Mouse (Mus musculus) MEL (cell line): ENCODE results near the gene Ccdc144b. TPM values are rescaled to one million over a fixed set of nuclear protein-coding genes. Genes with fewer than 3 reads are reported as not detected.

Source experiments
- DNase-seq: peaks from one replicate; pipeline ENCODE4 v3.0.0; 2011; ENCODE audit warnings: low read depth, low spot score
- H3K27ac ChIP-seq: 2 replicates; pipeline ENCODE4 v1.5.1; 2012; ENCODE audit warnings: low read depth, mild to moderate bottlenecking, control low read depth, low read length, moderate library complexity; ENCODE audit not compliant: control insufficient read depth
- H3K27me3 ChIP-seq, 2 experiments: fragments of 150-350 bp in 1 of 2; sonication (generic) in 1 of 2; 2 replicates each; pipeline ENCODE4 v1.6.1; 2012; ENCODE audit warnings: low read length in 2 of 2, mild to moderate bottlenecking in 2 of 2, improper control_type of control experiment in 1 of 2, moderate library complexity in 1 of 2; ENCODE audit not compliant: insufficient read depth in 2 of 2, control insufficient read depth in 1 of 2
- H3K36me3 ChIP-seq, 2 experiments: 2 replicates each; pipeline ENCODE4 v1.6.1; 2012 to 2014; ENCODE audit warnings: low read length in 2 of 2, improper control_type of control experiment in 1 of 2, inconsistent platforms in 1 of 2, mild to moderate bottlenecking in 1 of 2; ENCODE audit not compliant: insufficient read depth in 2 of 2, control insufficient read depth in 1 of 2
- H3K4me1 ChIP-seq, 2 experiments: fragments of 150-350 bp in 1 of 2; sonication (generic) in 1 of 2; 2 replicates each; pipeline ENCODE4 v1.6.1; 2012; ENCODE audit warnings: low read length in 2 of 2, improper control_type of control experiment in 1 of 2, mild to moderate bottlenecking in 1 of 2; ENCODE audit not compliant: insufficient read depth in 2 of 2, control insufficient read depth in 1 of 2
- H3K4me3 ChIP-seq, 2 experiments: fragments of 150-350 bp in 1 of 2; sonication (generic) in 1 of 2; 2 replicates each; pipeline ENCODE4 v1.5.1; 2012; ENCODE audit warnings: low read depth in 2 of 2, low read length in 2 of 2, mild to moderate bottlenecking in 2 of 2, moderate library complexity in 2 of 2, control low read depth in 1 of 2, improper control_type of control experiment in 1 of 2; ENCODE audit not compliant: control insufficient read depth in 1 of 2, insufficient read depth in 1 of 2
- H3K79me2 ChIP-seq: 2 replicates; pipeline ENCODE4 v1.6.1; 2012; ENCODE audit warnings: mild to moderate bottlenecking, low read length, moderate library complexity; ENCODE audit not compliant: control insufficient read depth, poor library complexity, insufficient read depth
- H3K9ac ChIP-seq: 2 replicates; pipeline ENCODE4 v1.6.1; 2012; ENCODE audit warnings: low read depth, mild to moderate bottlenecking, control low read depth, low read length, moderate library complexity; ENCODE audit not compliant: control insufficient read depth, poor library complexity, severe bottlenecking
- H3K9me3 ChIP-seq: fragments of 150-350 bp; sonication (generic); replicated peaks from 2 replicates; pipeline ENCODE4 v1.6.1; 2012; ENCODE audit warnings: mild to moderate bottlenecking, low read length, improper control_type of control experiment, moderate library complexity; ENCODE audit not compliant: insufficient read depth
- BHLHE40 ChIP-seq: IDR thresholded peaks from 2 replicates; pipeline ENCODE4 v1.6.1; 2012; ENCODE audit warnings: low read depth, mild to moderate bottlenecking, inconsistent platforms, low read length, improper control_type of control experiment, borderline replicate concordance
- CTCF ChIP-seq, 3 experiments: IDR thresholded peaks in 2 of 3; conservative IDR thresholded peaks in 1 of 3; 2 replicates each; pipeline ENCODE4 v1.5.1; 2011 to 2012; ENCODE audit warnings: low read length in 3 of 3, low read depth in 2 of 3, mild to moderate bottlenecking in 2 of 3, improper control_type of control experiment in 1 of 3, inconsistent platforms in 1 of 3, mixed read lengths in 1 of 3, moderate library complexity in 1 of 3; ENCODE audit not compliant: control insufficient read depth in 1 of 3, insufficient read depth in 1 of 3, poor library complexity in 1 of 3, severe bottlenecking in 1 of 3
- EP300 ChIP-seq, 2 experiments: IDR thresholded peaks; 2 replicates each; pipeline ENCODE4 v1.6.1; 2011; ENCODE audit warnings: improper control_type of control experiment in 2 of 2, low read length in 2 of 2, low read depth in 1 of 2, mild to moderate bottlenecking in 1 of 2
- GABPA ChIP-seq: IDR thresholded peaks from 2 replicates; pipeline ENCODE4 v1.6.1; 2012; ENCODE audit warnings: low read depth, mild to moderate bottlenecking, inconsistent platforms, low read length, improper control_type of control experiment, moderate library complexity
- GATA1 ChIP-seq: IDR thresholded peaks from 2 replicates; pipeline ENCODE4 v1.6.1; 2011; ENCODE audit warnings: low read depth, low read length, improper control_type of control experiment
- KAT2A ChIP-seq: conservative IDR thresholded peaks from 2 replicates; pipeline ENCODE4 v1.6.1; 2012; ENCODE audit warnings: low read depth, low read length, improper control_type of control experiment, inconsistent platforms
- MAFK ChIP-seq: IDR thresholded peaks from 2 replicates; pipeline ENCODE4 v1.6.1; 2011; ENCODE audit warnings: low read depth, mild to moderate bottlenecking, low read length, improper control_type of control experiment, borderline replicate concordance
- MEF2A ChIP-seq: IDR thresholded peaks from 2 replicates; pipeline ENCODE4 v1.6.1; 2014; ENCODE audit warnings: low read depth, mild to moderate bottlenecking, inconsistent platforms, low read length, improper control_type of control experiment; ENCODE audit not compliant: poor library complexity, insufficient replicate concordance, severe bottlenecking; ENCODE audit errors: extremely low read depth
- MYB ChIP-seq: IDR thresholded peaks from 2 replicates; pipeline ENCODE4 v1.6.1; 2011; ENCODE audit warnings: mild to moderate bottlenecking, low read depth, low read length, improper control_type of control experiment
- POLR2A ChIP-seq, 2 experiments: IDR thresholded peaks; 2 replicates each; pipeline ENCODE4 v1.6.1; 2011 to 2012; ENCODE audit warnings: low read length in 2 of 2, mild to moderate bottlenecking in 2 of 2, control low read depth in 1 of 2, improper control_type of control experiment in 1 of 2, low read depth in 1 of 2, moderate library complexity in 1 of 2; ENCODE audit not compliant: control insufficient read depth in 1 of 2, insufficient read depth in 1 of 2, poor library complexity in 1 of 2
- POLR2AphosphoS2 ChIP-seq: IDR thresholded peaks from 2 replicates; pipeline ENCODE4 v1.6.1; 2011; ENCODE audit warnings: low read length, improper control_type of control experiment
- RAD21 ChIP-seq: IDR thresholded peaks from 2 replicates; pipeline ENCODE4 v1.6.1; 2011; ENCODE audit warnings: mild to moderate bottlenecking, low read depth, low read length, improper control_type of control experiment
- RCOR1 ChIP-seq: IDR thresholded peaks from 2 replicates; pipeline ENCODE4 v1.6.1; 2012; ENCODE audit warnings: low read depth, mild to moderate bottlenecking, inconsistent platforms, low read length, improper control_type of control experiment
- SMC3 ChIP-seq: IDR thresholded peaks from 2 replicates; pipeline ENCODE4 v1.6.1; 2011; ENCODE audit warnings: low read depth, low read length, improper control_type of control experiment
- TBP ChIP-seq: IDR thresholded peaks from 2 replicates; pipeline ENCODE4 v1.8.0; 2011; ENCODE audit warnings: low read depth, low read length, improper control_type of control experiment
- TCF12 ChIP-seq: IDR thresholded peaks from 2 replicates; pipeline ENCODE4 v1.6.1; 2014; ENCODE audit warnings: low read depth, mild to moderate bottlenecking, inconsistent platforms, low read length, improper control_type of control experiment, moderate library complexity
- UBTF ChIP-seq: IDR thresholded peaks from 2 replicates; pipeline ENCODE4 v1.6.1; 2012; ENCODE audit warnings: low read depth, mild to moderate bottlenecking, inconsistent platforms, low read length, improper control_type of control experiment, moderate library complexity, borderline replicate concordance; ENCODE audit not compliant: insufficient read depth
- USF2 ChIP-seq, 2 experiments: IDR thresholded peaks; 2 replicates each; pipeline ENCODE4 v1.6.1; 2011 to 2012; ENCODE audit warnings: improper control_type of control experiment in 2 of 2, low read length in 2 of 2, borderline replicate concordance in 1 of 2, inconsistent platforms in 1 of 2, low read depth in 1 of 2, mild to moderate bottlenecking in 1 of 2; ENCODE audit not compliant: insufficient read depth in 1 of 2
- ZC3H11A ChIP-seq: IDR thresholded peaks from 2 replicates; pipeline ENCODE4 v1.6.1; 2012; ENCODE audit warnings: low read depth, mild to moderate bottlenecking, inconsistent platforms, low read length, improper control_type of control experiment
- ZMIZ1 ChIP-seq: IDR thresholded peaks from 2 replicates; pipeline ENCODE4 v1.6.1; 2012; ENCODE audit warnings: low read depth, mild to moderate bottlenecking, inconsistent platforms, low read length, improper control_type of control experiment, moderate library complexity
- polyA plus RNA-seq, 2 experiments: library from polyadenylated mRNA; stranded (reverse) in 1 of 2; unstranded in 1 of 2; fragments of >175 nt in 1 of 2; fragments of >200 nt in 1 of 2; gene quantifications; 2 replicates each; pipeline versions ENCODE4 v1.2.1 to v1.2.4; 2012; ENCODE audit warnings: low replicate concordance in 2 of 2, low read depth in 1 of 2; ENCODE audit not compliant: insufficient read length in 2 of 2, insufficient read depth in 1 of 2, missing spikeins in 1 of 2
- total RNA-seq: library from RNA; depleted of rRNA; stranded (reverse); fragments of 300-350 nt; gene quantifications from 2 replicates; pipeline ENCODE4 v1.2.3, GENCODE M21; 2012

Ccdc144b gene
- total and polyA plus RNA-seq, 3 experiments, result not detected

DNA sequence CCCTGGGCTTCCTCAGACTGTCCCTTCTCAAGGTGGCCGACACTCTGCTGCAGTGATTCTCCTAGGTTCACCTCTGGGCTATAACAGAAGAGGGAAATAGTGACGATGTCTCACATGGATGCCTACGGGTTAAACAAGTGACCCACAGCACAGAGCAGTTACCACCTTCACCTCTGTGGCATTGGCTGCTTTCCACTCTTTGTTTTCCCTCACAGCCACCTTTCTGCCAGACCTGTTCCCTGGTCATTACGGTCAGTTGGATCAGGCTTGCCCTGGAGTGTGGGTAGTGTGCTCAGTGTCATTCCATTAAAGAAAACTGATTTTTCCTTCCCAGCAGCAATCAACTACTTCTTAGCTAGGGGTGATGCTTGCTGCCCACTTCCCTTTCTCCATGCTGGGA is 29.5 kb upstream of the Ccdc144b start:
- peaks cover 0 to 2% of the 10 kb centered on the region in 2 experiments; a peak in 1 of 4 replicates for H3K36me3 ChIP-seq
- no peak for TF ChIP-seq GATA1
- TF ChIP-seq EP300 (IDR thresholded peaks at IDR 0.05; ENCODE audit: low read depth in 1 of 2, low read length in 2 of 2), result no peak
- TF ChIP-seq UBTF, result no peak
- no peak for TF ChIP-seq GABPA
- TF ChIP-seq KAT2A, result no peak
- no peak for TF ChIP-seq CTCF (IDR thresholded peaks at IDR 0.05 in 2 of 3, conservative IDR thresholded peaks at IDR 0.05 in 1 of 3; ENCODE audit: control insufficient read depth in 1 of 3, insufficient read depth in 1 of 3, low read depth in 2 of 3, low read length in 3 of 3, poor library complexity in 1 of 3, severe bottlenecking in 1 of 3)
- TF ChIP-seq ZC3H11A, result no peak
- TF ChIP-seq SMC3, result no peak
- no peak for TF ChIP-seq POLR2AphosphoS2
- no peak for TF ChIP-seq ZMIZ1
- no peak for TF ChIP-seq USF2 (IDR thresholded peaks at IDR 0.05; ENCODE audit: borderline replicate concordance in 1 of 2, insufficient read depth in 1 of 2, low read depth in 1 of 2, low read length in 2 of 2)
- H3K27me3 ChIP-seq, result no peaks in the 10 kb centered on the region
- DNase-seq, result no peak
- no peaks in the 10 kb centered on the region for H3K9me3 ChIP-seq
- H3K9ac ChIP-seq, result no peak overlapping the region
- H3K79me2 ChIP-seq, result no peaks in the 10 kb centered on the region
- H3K27ac ChIP-seq, result no peak overlapping the region
- no peak overlapping the region for H3K4me3 ChIP-seq
- H3K4me1 ChIP-seq, result no peaks in the 10 kb centered on the region

GRCm38 (mm10) chr3:36080741-36081140 is 27.4 kb upstream of the Ccdc144b start:
- H3K27me3 ChIP-seq, result no peaks in the 10 kb centered on the region
- H3K4me3 ChIP-seq, result no peak overlapping the region
- no peak overlapping the region for H3K27ac ChIP-seq
- H3K4me1 ChIP-seq, result no peaks in the 10 kb centered on the region
- H3K9ac ChIP-seq, result no peak overlapping the region
- no peak for DNase-seq
- TF ChIP-seq TCF12, result no peak
- no peak for TF ChIP-seq RAD21
- H3K79me2 ChIP-seq, result no peaks in the 10 kb centered on the region
- H3K9me3 ChIP-seq, result no peaks in the 10 kb centered on the region
- peaks cover 0 to 2% of the 10 kb centered on the region in 2 experiments; a peak in 1 of 4 replicates for H3K36me3 ChIP-seq

- H3K9me3 ChIP-seq, result no peaks in the 10 kb centered on the region
- no peaks in the 10 kb centered on the region for H3K79me2 ChIP-seq
- DNase-seq, result no peak
- H3K4me1 ChIP-seq, result no peaks in the 10 kb centered on the region
- H3K36me3 ChIP-seq, result peaks cover 0 to 5% of the 10 kb centered on the region in 2 experiments; a peak in 2 of 4 replicates
- no peaks in the 10 kb centered on the region for H3K27me3 ChIP-seq
- no peak overlapping the region for H3K9ac ChIP-seq
- TF ChIP-seq TBP (no peak), BHLHE40 (no peak), TCF12 (no peak), MAFK (no peak), POLR2AphosphoS2 (no peak), MYB (no peak), POLR2A (IDR thresholded peaks at IDR 0.05; ENCODE audit: control insufficient read depth in 1 of 2, insufficient read depth in 1 of 2, low read depth in 1 of 2, low read length in 2 of 2, poor library complexity in 1 of 2) (no peak), CTCF (IDR thresholded peaks at IDR 0.05 in 2 of 3, conservative IDR thresholded peaks at IDR 0.05 in 1 of 3; ENCODE audit: control insufficient read depth in 1 of 3, insufficient read depth in 1 of 3, low read depth in 2 of 3, low read length in 3 of 3, poor library complexity in 1 of 3, severe bottlenecking in 1 of 3) (no peak), USF2 (IDR thresholded peaks at IDR 0.05; ENCODE audit: borderline replicate concordance in 1 of 2, insufficient read depth in 1 of 2, low read depth in 1 of 2, low read length in 2 of 2) (no peak), RCOR1 (no peak), MEF2A (no peak)
- H3K27ac ChIP-seq, result no peak overlapping the region
- no peak overlapping the region for H3K4me3 ChIP-seq
Observed at GRCm38 (mm10) chr3:36079886-36080285, 26.5 kb upstream of the Ccdc144b start.
